Mouse (Mus musculus) C2C12 (cell line): ENCODE results near the gene Isyna1.

ENCODE experiments used
- CEBPB ChIP-seq: IDR thresholded peaks from one replicate; pipeline ENCODE4 v1.6.1; 2011; ENCODE audit warnings: low read depth, mild to moderate bottlenecking, control low read depth, moderate library complexity
- CTCF ChIP-seq: IDR thresholded peaks from one replicate; pipeline ENCODE4 v1.5.1; 2011; ENCODE audit not compliant: control insufficient read depth, insufficient read depth, insufficient read length
- MYOD1 ChIP-seq: IDR thresholded peaks from one replicate; pipeline ENCODE4 v1.6.1; 2011; ENCODE audit warnings: low read depth; ENCODE audit not compliant: control insufficient read depth, insufficient read length
- USF1 ChIP-seq: IDR thresholded peaks from one replicate; pipeline ENCODE4 v1.6.1; 2011; ENCODE audit warnings: low read depth, mild to moderate bottlenecking, control low read depth, moderate library complexity

DNA sequence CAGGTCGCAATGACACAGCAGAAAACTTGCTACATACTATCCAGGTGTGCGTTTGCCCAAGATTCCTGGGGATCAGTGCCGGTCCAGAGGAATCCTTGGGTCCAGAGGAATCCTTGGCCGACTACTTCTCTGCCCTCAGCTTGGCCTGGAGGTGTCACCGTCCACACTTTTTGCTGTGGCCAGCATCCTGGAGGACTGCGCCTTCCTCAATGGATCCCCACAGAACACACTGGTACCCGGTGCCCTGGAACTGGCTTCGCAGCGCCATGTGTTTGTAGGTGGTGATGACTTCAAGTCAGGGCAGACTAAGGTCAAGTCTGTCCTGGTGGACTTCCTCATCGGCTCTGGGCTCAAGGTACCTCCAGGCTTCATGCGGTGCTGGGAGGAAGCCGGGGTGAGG is 1.6 kb downstream of the Isyna1 start:
- TF ChIP-seq CTCF (no peak), CEBPB (no peak), USF1 (no peak), MYOD1 (no peak)
